Mouse (Mus musculus) lung, postnatal 0 days (tissue): Measurements from ENCODE around the gene Hist1h3a. TPM values are rescaled to one million over a fixed set of nuclear protein-coding genes. Genes with fewer than 3 reads are reported as not detected.

Experiments
- ATAC-seq: fragments of 200-750 bp; cut with Nextera tagmentation; 2 replicates; pipeline ENCODE4 v1.8.0; 2017; ENCODE audit warnings: moderate library complexity
- DNase-seq: peaks from one replicate; pipeline ENCODE4 v3.0.0-alpha.2; 2016; ENCODE audit warnings: low spot score
- H3K27ac ChIP-seq: fragments of 300-500 bp; sonication (generic); 2 replicates; pipeline ENCODE4 v1.5.1; 2014; ENCODE audit warnings: antibody characterized with exemption, mild to moderate bottlenecking, low read length, mixed read lengths
- H3K27me3 ChIP-seq: fragments of 300-500 bp; sonication (generic); replicated peaks from 2 replicates; pipeline ENCODE4 v1.6.1; 2014; ENCODE audit warnings: low read length, mixed read lengths; ENCODE audit not compliant: insufficient read depth
- H3K36me3 ChIP-seq: fragments of 300-500 bp; sonication (generic); 2 replicates; pipeline ENCODE4 v1.6.1; 2014; ENCODE audit warnings: low read length, mixed read lengths; ENCODE audit not compliant: insufficient read depth
- H3K4me1 ChIP-seq: fragments of 300-500 bp; sonication (generic); 2 replicates; pipeline ENCODE4 v1.6.1; 2014; ENCODE audit warnings: antibody characterized with exemption, low read depth, low read length, mixed read lengths; ENCODE audit not compliant: insufficient read depth
- H3K4me2 ChIP-seq: fragments of 300-500 bp; sonication (generic); replicated peaks from 2 replicates; pipeline ENCODE4 v1.6.1; 2014; ENCODE audit warnings: low read depth, mild to moderate bottlenecking, low read length, moderate library complexity, mixed read lengths
- H3K4me3 ChIP-seq: fragments of 300-500 bp; sonication (generic); 2 replicates; pipeline ENCODE4 v1.5.1; 2014; ENCODE audit warnings: low read depth, low read length
- H3K9ac ChIP-seq: fragments of 300-500 bp; sonication (generic); replicated peaks from 2 replicates; pipeline ENCODE4 v1.6.1; 2014; ENCODE audit warnings: low read depth, mild to moderate bottlenecking
- H3K9me3 ChIP-seq: fragments of 300-500 bp; sonication (generic); 2 replicates; pipeline ENCODE4 v1.6.1; 2016; ENCODE audit warnings: low read length, mixed read lengths
- CTCF ChIP-seq: IDR thresholded peaks from 2 replicates; pipeline ENCODE4 v1.5.1; 2016; ENCODE audit warnings: antibody characterized with exemption, mild to moderate bottlenecking
- EP300 ChIP-seq: IDR thresholded peaks from 2 replicates; pipeline ENCODE4 v1.6.1; 2016; ENCODE audit warnings: antibody characterized with exemption, mild to moderate bottlenecking, control low read depth
- WGBS: fragments of 180-500 bp; shearing (Covaris S2); extraction: QIAGEN DNeasy Blood & Tissue Kit; methylation state at CpG from one replicate; pipeline ENCODE4 v1.1.7; 2014; 5-methylcytosine and 5-hydroxymethylcytosine counted together
- polyA plus RNA-seq: library from polyadenylated mRNA; unstranded; fragments of >200 nt; fragmentation: Nextera tagmentation; extraction: Ambion mirVana; gene quantifications from 2 replicates; pipeline ENCODE4 v1.2.1, GENCODE M21; 2015

Gene Hist1h3a
- polyA plus RNA-seq, 1 experiment from 2014 or later = 1.7 TPM

GRCm38 (mm10) chr13:23759916-23760239 lies 2.3 kb downstream of the Hist1h3a start:
- no peaks in the 10 kb centered on the region for H3K9me3 ChIP-seq
- no peak overlapping the region for H3K9ac ChIP-seq
- H3K36me3 ChIP-seq = no peaks in the 10 kb centered on the region
- no peak for TF ChIP-seq EP300
- TF ChIP-seq CTCF = no peak
- 50% methylated on average over 1 of the region's 1 CpGs for WGBS
- ATAC-seq = no peak
- no peak for DNase-seq
- no peaks in the 10 kb centered on the region for H3K27me3 ChIP-seq
- H3K4me3 ChIP-seq = no peak overlapping the region
- peaks cover 12% of the 10 kb centered on the region for H3K4me1 ChIP-seq
- no peak overlapping the region; the same call in 1 of the 2 replicates for H3K4me2 ChIP-seq
- no peak overlapping the region for H3K27ac ChIP-seq

GRCm38 (mm10) chr13:23759251-23759771 lies 2.9 kb downstream of the Hist1h3a start:
- Histone ChIP-seq H3K9me3 (no peaks in the 10 kb centered on the region), H3K4me3 (no peak overlapping the region), H3K27me3 (no peaks in the 10 kb centered on the region), H3K4me2 (no peak overlapping the region), H3K36me3 (no peaks in the 10 kb centered on the region), H3K4me1 (peaks cover 10% of the 10 kb centered on the region), H3K27ac (no peak overlapping the region), H3K9ac (no peak overlapping the region)
- TF ChIP-seq CTCF = no peak
- no peak for TF ChIP-seq EP300
- DNase-seq = no peak
- no peak for ATAC-seq
- WGBS = 85% methylated on average over 3 of the region's 3 CpGs

DNA sequence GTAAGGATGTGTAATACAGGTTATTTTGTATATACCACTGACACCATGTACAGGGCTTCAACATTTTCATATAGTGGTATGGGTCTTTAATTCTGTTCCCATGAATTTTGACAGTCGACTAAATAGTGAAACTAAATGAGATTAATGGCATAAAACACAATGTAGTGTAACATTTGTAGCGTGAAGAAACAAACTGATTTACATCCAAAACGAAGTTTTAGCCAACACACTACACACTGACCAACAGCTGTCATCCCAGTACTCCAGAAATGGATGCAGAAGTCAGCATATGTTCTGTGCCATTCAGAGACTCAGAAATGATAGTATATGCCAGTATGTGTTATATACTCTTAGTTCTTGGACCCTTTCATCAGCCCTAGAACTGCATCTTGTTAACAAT lies 4.3 kb downstream of the Hist1h3a start:
- 46% methylated on average over 3 of the region's 3 CpGs for WGBS
- DNase-seq (peak; percentile 4), ATAC-seq (no peak)
- Histone ChIP-seq H3K27me3 (no peaks in the 10 kb centered on the region), H3K4me3 (no peak overlapping the region), H3K4me1 (peaks cover 4% of the 10 kb centered on the region; the same call in 1 of the 2 replicates), H3K9me3 (no peaks in the 10 kb centered on the region), H3K9ac (no peak overlapping the region), H3K36me3 (no peaks in the 10 kb centered on the region), H3K4me2 (no peak overlapping the region), H3K27ac (peak overlapping the region; percentile 85; the same call in 1 of the 2 replicates)
- TF ChIP-seq EP300 (no peak), CTCF (no peak)

DNA sequence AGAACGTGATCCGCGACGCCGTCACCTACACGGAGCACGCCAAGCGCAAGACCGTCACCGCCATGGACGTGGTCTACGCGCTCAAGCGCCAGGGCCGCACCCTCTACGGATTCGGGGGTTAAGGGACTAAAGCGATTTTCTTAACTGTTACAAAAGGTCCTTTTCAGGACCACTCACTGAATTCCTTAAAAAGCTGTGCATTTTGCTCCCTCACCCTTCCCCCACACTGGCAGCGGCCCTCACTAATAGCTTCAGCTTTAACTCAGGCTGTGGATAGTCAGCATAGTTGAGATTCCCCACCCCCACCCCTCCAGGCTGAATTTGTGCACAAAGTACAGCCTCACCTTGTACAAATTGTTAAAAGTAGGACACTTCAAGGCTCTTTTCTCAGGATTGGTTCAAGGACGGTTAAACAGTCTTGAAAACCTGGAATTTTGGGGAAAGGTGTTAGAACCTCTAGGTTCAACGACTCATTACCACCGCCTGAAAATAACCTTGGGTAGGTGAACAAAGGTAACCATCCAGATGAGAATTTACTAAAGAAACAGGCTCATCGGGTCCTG lies 4.9 kb downstream of the Hist1h3a start:
- peak overlapping the region; percentile 31 for H3K4me3 ChIP-seq
- peaks cover 4% of the 10 kb centered on the region; the same call in 1 of the 2 replicates for H3K4me1 ChIP-seq
- H3K9me3 ChIP-seq = no peaks in the 10 kb centered on the region
- WGBS = under 1% methylated on average over 15 of the region's 23 CpGs
- DNase-seq (peak; percentile 76), ATAC-seq (peak; percentile 29)
- no peaks in the 10 kb centered on the region for H3K36me3 ChIP-seq
- peak overlapping the region; percentile 85 for H3K27ac ChIP-seq
- H3K9ac ChIP-seq = peak overlapping the region; percentile 12; the same call in 1 of the 2 replicates
- no peaks in the 10 kb centered on the region for H3K27me3 ChIP-seq
- H3K4me2 ChIP-seq = peak overlapping the region; percentile 56
- TF ChIP-seq CTCF (no peak), EP300 (peak; percentile 62)

DNA sequence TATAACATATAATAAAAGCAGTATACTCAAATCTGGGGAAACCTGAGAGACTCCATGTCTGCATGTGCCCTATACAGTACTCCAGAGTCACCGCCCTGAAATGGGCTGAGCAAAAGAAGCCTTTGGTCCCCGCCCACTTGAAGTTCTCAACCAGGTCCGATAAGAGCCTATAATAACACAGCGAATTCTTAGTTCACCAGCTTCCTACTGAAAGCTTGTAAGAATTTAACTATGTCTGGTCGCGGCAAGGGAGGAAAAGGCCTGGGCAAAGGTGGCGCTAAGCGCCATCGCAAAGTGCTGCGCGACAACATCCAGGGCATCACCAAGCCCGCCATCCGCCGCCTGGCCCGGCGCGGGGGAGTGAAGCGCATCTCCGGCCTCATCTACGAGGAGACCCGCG lies 5.4 kb downstream of the Hist1h3a start, which contains the start of gene Hist1h4b:
Hist1h4b (plus strand) TSS at position 224 of the 400 bp plus-strand sequence.
- DNase-seq = peak; percentile 97
- Histone ChIP-seq H3K9me3 (no peaks in the 10 kb centered on the region), H3K27ac (peak within 1 kb of the TSS; percentile 85), H3K27me3 (no peaks in the 10 kb centered on the region), H3K36me3 (no peaks in the 10 kb centered on the region), H3K9ac (peak within 1 kb of the TSS; percentile 12; the same call in 1 of the 2 replicates), H3K4me2 (peak within 1 kb of the TSS; percentile 56), H3K4me3 (peak within 1 kb of the TSS; percentile 31), H3K4me1 (peaks cover 4% of the 10 kb centered on the region; the same call in 1 of the 2 replicates)
- TF ChIP-seq EP300 = peak; percentile 80
- TF ChIP-seq CTCF = no peak
- peak; percentile 71 for ATAC-seq
- WGBS = under 1% methylated on average over 13 of the region's 22 CpGs

GRCm38 (mm10) chr13:23755000-23755399 lies 7.2 kb downstream of the Hist1h3a start:
- Histone ChIP-seq H3K9me3 (no peaks in the 10 kb centered on the region), H3K27ac (no peak overlapping the region), H3K9ac (no peak overlapping the region), H3K36me3 (no peaks in the 10 kb centered on the region), H3K4me3 (no peak overlapping the region), H3K4me2 (no peak overlapping the region), H3K27me3 (no peaks in the 10 kb centered on the region), H3K4me1 (no peaks in the 10 kb centered on the region; the same call in 1 of the 2 replicates)
- no peak for DNase-seq
- ATAC-seq = no peak
- no peak for TF ChIP-seq CTCF
- no peak for TF ChIP-seq EP300
